Mouse (Mus musculus) activated CD4-positive, CD25-positive, alpha-beta regulatory T cell, adult 4 months (primary cell): ENCODE results near the gene Gm20441. TPM values are rescaled to one million over a fixed set of nuclear protein-coding genes. Genes with fewer than 3 reads are reported as not detected.
"Not testable (repeated sequence)": the region's sequence is repeated elsewhere in the genome, so short reads cannot be mapped to it uniquely, and the experiment has no call there.

Experiments used
- ATAC-seq: one replicate; pipeline ENCODE4 v1.8.0; 2017
- polyA plus RNA-seq, 2 experiments: library from polyadenylated mRNA; unstranded; fragments of 100-300 nt; shearing (Covaris generic); gene quantifications; one replicate each; pipeline ENCODE4 v1.2.1; 2017

The Gm20441 gene
- polyA plus RNA-seq, 2 experiments from 2014 or later: not detected

- no peak for ATAC-seq
These were observed 1.3 kb downstream of the Gm20441 start for GRCm38 (mm10) chr10:75779206-75780174.

- ATAC-seq: no peak
These were observed 2.9 kb downstream of the Gm20441 start for GRCm38 (mm10) chr10:75777885-75778284.

- ATAC-seq: no peak
These were observed 4.2 kb downstream of the Gm20441 start for GRCm38 (mm10) chr10:75776562-75776961.

GRCm38 (mm10) chr10:75774587-75774986 lies 6.2 kb downstream of the Gm20441 start:
- ATAC-seq: no peak

GRCm38 (mm10) chr10:75774102-75774501 lies 6.7 kb downstream of the Gm20441 start:
- no peak for ATAC-seq

- ATAC-seq: peak; percentile 100
These were observed 7.7 kb downstream of the Gm20441 start, which contains the start of gene Ddt for GRCm38 (mm10) chr10:75772795-75773664. TSS of gene Ddt (minus strand) at chr10:75773414.

GRCm38 (mm10) chr10:75767756-75768155 lies 13.0 kb downstream of the Gm20441 start:
- ATAC-seq: not testable (repeated sequence)

GRCm38 (mm10) chr10:75766856-75767255 lies 13.9 kb downstream of the Gm20441 start:
- ATAC-seq: no peak

GRCm38 (mm10) chr10:75764519-75765473 lies 16.0 kb downstream of the Gm20441 start:
- ATAC-seq: peak; percentile 1

GRCm38 (mm10) chr10:75763682-75764518 lies 16.9 kb downstream of the Gm20441 start, which contains the start of gene Cabin1:
TSS of gene Cabin1 (minus strand) at chr10:75764341.
- ATAC-seq: peak; percentile 99

- ATAC-seq: no peak
These were observed 18.3 kb downstream of the Gm20441 start for GRCm38 (mm10) chr10:75762413-75762812.

- ATAC-seq: no peak
These were observed 20.4 kb downstream of the Gm20441 start for GRCm38 (mm10) chr10:75760311-75760710.

- no peak for ATAC-seq
These were observed 24.0 kb downstream of the Gm20441 start for GRCm38 (mm10) chr10:75756719-75757118.

- peak; percentile 89 for ATAC-seq
These were observed 36.7 kb downstream of the Gm20441 start for GRCm38 (mm10) chr10:75744017-75744416.

GRCm38 (mm10) chr10:75743369-75743768 lies 37.4 kb downstream of the Gm20441 start:
- no peak for ATAC-seq

GRCm38 (mm10) chr10:75740866-75741265 lies 39.9 kb downstream of the Gm20441 start:
- no peak for ATAC-seq

- ATAC-seq: no peak
These were observed 55.3 kb downstream of the Gm20441 start for GRCm38 (mm10) chr10:75725449-75725848.
